8 mouse cellular contexts compared by ENCODE assay signal in genomic region chr4:43010161-43011038, GRCm38 (mm10). TPM values are rescaled to one million over a fixed set of nuclear protein-coding genes. Genes with fewer than 3 reads are reported as not detected.
DNase-seq lines count a peak whose midpoint lies in the region; ATAC-seq and TF ChIP-seq lines count a peak whose summit lies in the region.

Fancg (minus strand) TSS chr4:43010506.

- WGBS in forebrain, embryonic 10.5 days = under 1% methylated on average over 37 of the region's 37 CpGs
- 2% methylated on average over 37 of the region's 37 CpGs for WGBS in heart, embryonic 14.5 days
- 1% methylated on average over 37 of the region's 37 CpGs for WGBS in liver, embryonic 13.5 days (ENCODE audit: insufficient replicate concordance)
- 1% methylated on average over 37 of the region's 37 CpGs for WGBS in stomach, embryonic 15.5 days

- no peaks in the 10 kb centered on the region for H3K9me3 ChIP-seq in E14TG2a.4 (ENCODE audit: low read length)
- H3K9me3 ChIP-seq in forebrain, embryonic 10.5 days = no peaks in the 10 kb centered on the region
- no peaks in the 10 kb centered on the region for H3K9me3 ChIP-seq in heart, embryonic 14.5 days (ENCODE audit: control insufficient read depth, low read length)
- no peaks in the 10 kb centered on the region for H3K9me3 ChIP-seq in liver, embryonic 13.5 days (replicated peaks)
- no peaks in the 10 kb centered on the region for H3K9me3 ChIP-seq in stomach, embryonic 15.5 days

- H3K9ac ChIP-seq in heart, embryonic 14.5 days (ENCODE audit: low read length) = peak within 1 kb of the TSS; percentile 77
- H3K9ac ChIP-seq in liver, embryonic 13.5 days = peak within 1 kb of the TSS; percentile 86
- H3K9ac ChIP-seq in stomach, embryonic 15.5 days = peak within 1 kb of the TSS; percentile 57

- H3K4me3 ChIP-seq in E14TG2a.4 (replicated peaks; ENCODE audit: low read length) = peak within 1 kb of the TSS; percentile 86
- peak within 1 kb of the TSS; percentile 75 for H3K4me3 ChIP-seq in forebrain, embryonic 10.5 days
- H3K4me3 ChIP-seq in heart, embryonic 14.5 days (ENCODE audit: control insufficient read depth in 1 of 2, insufficient read depth in 1 of 2, low read depth in 1 of 2, low read length in 2 of 2) = peak within 1 kb of the TSS; percentile 63 to 99
- peak within 1 kb of the TSS; percentile 76 for H3K4me3 ChIP-seq in liver, embryonic 13.5 days (replicated peaks)
- peak within 1 kb of the TSS; percentile 89 for H3K4me3 ChIP-seq in stomach, embryonic 15.5 days (replicated peaks)

- H3K27me3 ChIP-seq in E14TG2a.4 (ENCODE audit: insufficient read depth, low read length) = no peaks in the 10 kb centered on the region
- H3K27me3 ChIP-seq in forebrain, embryonic 10.5 days (ENCODE audit: poor library complexity, severe bottlenecking) = no peaks in the 10 kb centered on the region
- H3K27me3 ChIP-seq in heart, embryonic 14.5 days (ENCODE audit: control insufficient read depth, insufficient read depth, low read length) = no peaks in the 10 kb centered on the region
- H3K27me3 ChIP-seq in liver, embryonic 13.5 days = no peaks in the 10 kb centered on the region
- no peaks in the 10 kb centered on the region for H3K27me3 ChIP-seq in stomach, embryonic 15.5 days (replicated peaks)

- peak within 1 kb of the TSS; percentile 93 for H3K27ac ChIP-seq in forebrain, embryonic 10.5 days
- peak within 1 kb of the TSS; percentile 7 to 73; a peak in 2 of 4 replicates for H3K27ac ChIP-seq in heart, embryonic 14.5 days (replicated peaks in 1 of 2; ENCODE audit: control insufficient read depth in 1 of 2, insufficient read depth in 1 of 2, low read depth in 2 of 2, low read length in 2 of 2)
- peak within 1 kb of the TSS; percentile 74 for H3K27ac ChIP-seq in liver, embryonic 13.5 days
- H3K27ac ChIP-seq in stomach, embryonic 15.5 days = no peak within 1 kb of the TSS

- peak; percentile 70 for DNase-seq in c-Kit-positive CD71-negative TER-119-negative erythroid progenitor cells, embryonic 14.5 days (ENCODE audit: low read depth)
- peak; percentile 85 for DNase-seq in forebrain, embryonic 10.5 days (ENCODE audit: extremely low spot score, low spot score)
- peak; percentile 90 for DNase-seq in kidney, postnatal 14 days
- peak; percentile 73 for DNase-seq in liver, embryonic 13.5 days
- DNase-seq in natural killer cell, adult 2 months (ENCODE audit: low spot score in 2 of 2) = peak; percentile 56 to 57

- H3K4me1 ChIP-seq in E14TG2a.4 (replicated peaks; ENCODE audit: low read depth, low read length) = peaks cover 38% of the 10 kb centered on the region
- H3K4me1 ChIP-seq in forebrain, embryonic 10.5 days = peaks cover 30% of the 10 kb centered on the region
- peaks cover 8 to 12% of the 10 kb centered on the region in 2 experiments for H3K4me1 ChIP-seq in heart, embryonic 14.5 days (ENCODE audit: control insufficient read depth in 2 of 2, insufficient read depth in 2 of 2, low read length in 2 of 2)
- H3K4me1 ChIP-seq in liver, embryonic 13.5 days (replicated peaks) = peaks cover 27% of the 10 kb centered on the region
- H3K4me1 ChIP-seq in stomach, embryonic 15.5 days = peaks cover 12% of the 10 kb centered on the region; the same call in 1 of the 2 replicates

- ATAC-seq in heart, embryonic 14.5 days (ENCODE audit: insufficient number of reproducible peaks, insufficient read depth, low FRiP score, low read depth) = peak; percentile 74
- ATAC-seq in liver, embryonic 13.5 days (ENCODE audit: low read depth) = peak; percentile 85
- ATAC-seq in stomach, embryonic 15.5 days (ENCODE audit: insufficient read depth, low FRiP score, low read depth) = peak; percentile 89

- peaks cover 36% of the 10 kb centered on the region for H3K36me3 ChIP-seq in E14TG2a.4 (ENCODE audit: insufficient read depth, low read length)
- peaks cover 17% of the 10 kb centered on the region for H3K36me3 ChIP-seq in forebrain, embryonic 10.5 days (replicated peaks)
- peaks cover 7% of the 10 kb centered on the region; the same call in 1 of the 2 replicates for H3K36me3 ChIP-seq in heart, embryonic 14.5 days (ENCODE audit: control insufficient read depth, insufficient read depth, low read length)
- H3K36me3 ChIP-seq in liver, embryonic 13.5 days = peaks cover 6% of the 10 kb centered on the region
- no peaks in the 10 kb centered on the region for H3K36me3 ChIP-seq in stomach, embryonic 15.5 days

- TF ChIP-seq CTCF in E14TG2a.4 (conservative IDR thresholded peaks at IDR 0.05; ENCODE audit: low read length) = no peak

- peak within 1 kb of the TSS; percentile 82 for H3K4me2 ChIP-seq in heart, embryonic 14.5 days (ENCODE audit: low read length)
- H3K4me2 ChIP-seq in liver, embryonic 13.5 days = peak within 1 kb of the TSS; percentile 86
- peak within 1 kb of the TSS; percentile 69 for H3K4me2 ChIP-seq in stomach, embryonic 15.5 days

RNA-seq across cellular contexts. Expression of gene Fancg, which starts in this region (rescaled TPM):
- 23.1 and 27.3 TPM in 2 replicates for polyA plus RNA-seq in forebrain, embryonic 10.5 days (2016; fragmentation: Nextera tagmentation; extraction: Ambion mirVana)
- polyA plus RNA-seq in heart, embryonic 14.5 days (2014; fragmentation: Nextera tagmentation; extraction: Ambion mirVana) = 10.8 and 11.7 TPM in 2 replicates
- 10.3 and 11.8 TPM in 2 replicates for polyA plus RNA-seq in liver, embryonic 13.5 days (2015; fragmentation: Nextera tagmentation; extraction: Ambion mirVana)
- polyA plus RNA-seq in stomach, embryonic 15.5 days (2015; fragmentation: Nextera tagmentation; extraction: Ambion mirVana) = 13.0 and 17.2 TPM in 2 replicates
